Mouse (Mus musculus): ENCODE measurements around the gene Mkrn1. TPM values are rescaled to one million over a fixed set of nuclear protein-coding genes. Genes with fewer than 3 reads are reported as not detected.
"Not testable (repeated sequence)": the region's sequence is repeated elsewhere in the genome, so short reads cannot be mapped to it uniquely, and the experiment has no call there.

The Mkrn1 gene
- total RNA-seq, 2 experiments from 2014 or later: 14.0 to 16.4 TPM

GRCm38 (mm10) chr6:39433174-39433573 lies 12.9 kb upstream of the Mkrn1 start:
- no peak for DNase-seq (ENCODE audit: low spot score)

GRCm38 (mm10) chr6:39430722-39431121 lies 10.5 kb upstream of the Mkrn1 start:
- no peak for DNase-seq (ENCODE audit: low spot score)

- no peak for DNase-seq (ENCODE audit: low spot score)
These were observed 8.9 kb upstream of the Mkrn1 start for GRCm38 (mm10) chr6:39429007-39429788.

GRCm38 (mm10) chr6:39427276-39428003 lies 7.2 kb upstream of the Mkrn1 start:
- DNase-seq (ENCODE audit: low spot score): no peak

- no peak for DNase-seq (ENCODE audit: low spot score)
These were observed 6.5 kb upstream of the Mkrn1 start for GRCm38 (mm10) chr6:39426725-39427124.

GRCm38 (mm10) chr6:39425181-39425580 lies 4.9 kb upstream of the Mkrn1 start:
- DNase-seq (ENCODE audit: low spot score): no peak

GRCm38 (mm10) chr6:39423686-39424085 lies 3.4 kb upstream of the Mkrn1 start:
- no peak for DNase-seq (ENCODE audit: low spot score)

GRCm38 (mm10) chr6:39423130-39423551 lies 2.9 kb upstream of the Mkrn1 start:
- no peak for DNase-seq (ENCODE audit: low spot score)

- DNase-seq (ENCODE audit: low spot score): no peak
These were observed 605 bp upstream of the Mkrn1 start for GRCm38 (mm10) chr6:39420867-39421266.

GRCm38 (mm10) chr6:39419386-39419850 lies 844 bp downstream of the Mkrn1 start:
- DNase-seq (ENCODE audit: low spot score): no peak

GRCm38 (mm10) chr6:39416654-39417053 lies 3.6 kb downstream of the Mkrn1 start:
- not testable (repeated sequence) for DNase-seq (ENCODE audit: low spot score)

- DNase-seq (ENCODE audit: low spot score): peak; percentile 43
These were observed 4.5 kb downstream of the Mkrn1 start for GRCm38 (mm10) chr6:39415762-39416161.

- no peak for DNase-seq (ENCODE audit: low spot score)
These were observed 6.2 kb downstream of the Mkrn1 start for GRCm38 (mm10) chr6:39414106-39414505.

- no peak for DNase-seq (ENCODE audit: low spot score)
These were observed 13.8 kb downstream of the Mkrn1 start for GRCm38 (mm10) chr6:39406480-39406879.

GRCm38 (mm10) chr6:39403136-39403535 lies 17.1 kb downstream of the Mkrn1 start:
- peak; percentile 67 for DNase-seq (ENCODE audit: low spot score)

GRCm38 (mm10) chr6:39400343-39400742 lies 19.9 kb downstream of the Mkrn1 start:
- DNase-seq (ENCODE audit: low spot score): no peak

- DNase-seq (ENCODE audit: low spot score): no peak
These were observed 21.9 kb downstream of the Mkrn1 start for GRCm38 (mm10) chr6:39398342-39398741.

GRCm38 (mm10) chr6:39397046-39397445 lies 23.2 kb downstream of the Mkrn1 start:
- no peak for DNase-seq (ENCODE audit: low spot score)

GRCm38 (mm10) chr6:39395916-39396315 lies 24.3 kb downstream of the Mkrn1 start:
- no peak for DNase-seq (ENCODE audit: low spot score)

- DNase-seq (ENCODE audit: low spot score): no peak
These were observed 24.8 kb downstream of the Mkrn1 start for GRCm38 (mm10) chr6:39395471-39395870.

GRCm38 (mm10) chr6:39389988-39390387 lies 30.3 kb downstream of the Mkrn1 start:
- no peak for DNase-seq (ENCODE audit: low spot score)

- DNase-seq (ENCODE audit: low spot score): no peak
These were observed 39.0 kb downstream of the Mkrn1 start, which contains the start of gene Rab19 for GRCm38 (mm10) chr6:39381125-39381880. Gene Rab19, plus strand, starts transcription at chr6:39381175.

Data from gastrocnemius, adult 18-20 months (tissue).